Mouse (Mus musculus) bone marrow, adult 2 months (tissue): ENCODE results near the gene Glb1.

Source experiments
- CTCF ChIP-seq: fragments of 200-500 bp; IDR thresholded peaks from 2 replicates; pipeline ENCODE4 v1.5.1; 2011; ENCODE audit warnings: low read length, control low read depth; ENCODE audit not compliant: control insufficient read depth, insufficient read depth
- POLR2A ChIP-seq: fragments of 200-500 bp; IDR thresholded peaks from 2 replicates; pipeline ENCODE4 v1.6.1; 2011; ENCODE audit warnings: low read depth, mild to moderate bottlenecking, control low read depth, low read length, borderline replicate concordance; ENCODE audit not compliant: control insufficient read depth

DNA sequence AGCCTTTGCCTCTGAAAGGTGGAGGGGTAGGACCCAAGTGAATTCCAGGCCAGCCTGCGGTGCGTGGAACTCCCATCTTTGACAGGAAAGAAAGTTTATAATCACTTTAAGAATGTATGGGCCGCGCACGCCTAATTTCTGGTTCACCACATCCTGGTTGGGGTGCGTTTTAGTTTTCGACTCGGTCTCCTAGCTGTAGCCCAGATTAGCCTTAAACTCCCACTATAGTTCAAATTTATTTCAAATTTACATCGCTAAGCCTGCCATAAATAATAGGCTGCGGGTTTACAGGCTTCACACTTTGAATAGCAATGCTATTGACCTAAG lies 10.2 kb upstream of the Glb1 start:
- TF ChIP-seq CTCF (no peak), POLR2A (no peak)
